Comparison of ENCODE assay signal across 8 mouse cellular contexts in the genomic region with DNA sequence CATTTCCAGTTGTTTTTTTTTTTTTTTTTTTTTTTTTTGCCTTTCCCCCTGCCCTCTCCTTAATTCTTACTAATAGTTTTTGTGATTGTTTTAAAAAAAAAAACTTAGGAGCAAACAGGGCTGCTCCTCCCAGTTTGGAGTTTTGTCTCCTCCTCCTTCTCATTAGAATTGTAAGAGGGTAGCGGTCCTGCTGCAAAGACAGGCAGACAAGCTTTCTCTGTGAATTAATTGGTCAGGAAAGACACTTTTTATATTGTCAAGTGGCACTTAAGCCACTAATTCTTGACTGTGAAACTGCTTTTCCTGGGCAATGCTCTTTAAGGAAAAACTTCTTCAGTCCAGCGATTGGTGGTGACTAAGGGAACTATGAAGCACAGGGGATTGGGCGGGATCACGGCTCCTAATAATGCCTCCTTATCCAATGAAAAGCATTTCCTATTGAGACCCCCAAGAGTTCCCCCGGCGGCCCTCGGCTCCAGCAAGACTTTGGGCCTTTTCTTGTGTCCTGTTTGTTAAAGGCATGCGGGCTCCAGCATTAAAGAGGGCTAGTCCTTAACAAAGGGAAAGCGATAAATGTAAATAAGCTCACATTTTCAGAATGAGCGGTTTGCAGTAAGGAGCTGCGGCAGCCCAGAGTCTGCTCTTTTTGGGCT. TPM values are rescaled to one million over a fixed set of nuclear protein-coding genes. Genes with fewer than 3 reads are reported as not detected.
DNase-seq lines count a peak whose midpoint lies in the region; ATAC-seq and TF ChIP-seq lines count a peak whose summit lies in the region.

TSS of gene Lpar4 (plus strand) at position 451 of the 653 bp plus-strand sequence.

- peak; percentile 8 for DNase-seq in MN1 (ENCODE audit: low spot score)
- peak; percentile 66 for DNase-seq in forebrain, embryonic 10.5 days (ENCODE audit: extremely low spot score, low spot score)
- DNase-seq in heart, postnatal 10 days: peak; percentile 41 to 45
- DNase-seq in kidney, postnatal 4 days: peak; percentile 62 to 73

- WGBS in forebrain, embryonic 10.5 days: 18% methylated on average over 11 of the region's 11 CpGs
- 13% methylated on average over 11 of the region's 11 CpGs for WGBS in stomach, embryonic 16.5 days

- H3K9me3 ChIP-seq in forebrain, embryonic 10.5 days: no peaks in the 10 kb centered on the region
- H3K9me3 ChIP-seq in stomach, embryonic 16.5 days (replicated peaks; ENCODE audit: control insufficient read depth, low read length): no peaks in the 10 kb centered on the region

- H3K79me2 ChIP-seq in C2C12 (ENCODE audit: control insufficient read depth, insufficient read depth): no peaks in the 10 kb centered on the region

- no peaks in the 10 kb centered on the region for H3K36me3 ChIP-seq in C2C12 (ENCODE audit: control insufficient read depth, insufficient read depth)
- peaks cover 7% of the 10 kb centered on the region; the same call in 1 of the 2 replicates for H3K36me3 ChIP-seq in forebrain, embryonic 10.5 days (replicated peaks)
- H3K36me3 ChIP-seq in stomach, embryonic 16.5 days (ENCODE audit: control insufficient read depth, insufficient read depth, low read length): no peaks in the 10 kb centered on the region

- peak within 1 kb of the TSS; percentile 21 for H3K4me3 ChIP-seq in C2C12 (ENCODE audit: insufficient read depth, poor library complexity, severe bottlenecking)
- peak within 1 kb of the TSS; percentile 48 for H3K4me3 ChIP-seq in forebrain, embryonic 10.5 days
- H3K4me3 ChIP-seq in stomach, embryonic 16.5 days (replicated peaks; ENCODE audit: low read length): peak within 1 kb of the TSS; percentile 52

- no peak within 1 kb of the TSS for H3ac ChIP-seq in C2C12 (ENCODE audit: control insufficient read depth, insufficient read length, low read depth)

- H3K9ac ChIP-seq in stomach, embryonic 16.5 days (ENCODE audit: low read length): peak within 1 kb of the TSS; percentile 63

- H3K4me2 ChIP-seq in stomach, embryonic 16.5 days (ENCODE audit: low read depth, low read length): peak within 1 kb of the TSS; percentile 43

- no peaks in the 10 kb centered on the region for H3K27me3 ChIP-seq in C2C12 (ENCODE audit: control insufficient read depth, insufficient read depth, insufficient read length)
- peaks cover 54% of the 10 kb centered on the region for H3K27me3 ChIP-seq in forebrain, embryonic 10.5 days (ENCODE audit: poor library complexity, severe bottlenecking)
- H3K27me3 ChIP-seq in stomach, embryonic 16.5 days (ENCODE audit: control insufficient read depth, insufficient read depth, low read length): no peaks in the 10 kb centered on the region

- TF ChIP-seq CTCF in C2C12 (IDR thresholded peaks at IDR 0.05; ENCODE audit: control insufficient read depth, insufficient read depth, insufficient read length): no peak

- intact Hi-C loops in heart, postnatal 10 days (cut with DNase I): loop anchor here (10.0 kb wide), 2 partner anchors 126 to 224 kb away; partner anchors contain the start of gene P2ry10b

- H3K27ac ChIP-seq in forebrain, embryonic 10.5 days: peak within 1 kb of the TSS; percentile 84
- peak within 1 kb of the TSS; percentile 73 for H3K27ac ChIP-seq in stomach, embryonic 16.5 days (ENCODE audit: low read length)

- ATAC-seq in megakaryocyte, adult 5-6 weeks (ENCODE audit: poor library complexity, severe bottlenecking): 0 out of 2 replicates have a peak, but pooled peaks have one; percentile 15
- ATAC-seq in stomach, embryonic 16.5 days (ENCODE audit: insufficient read depth, low FRiP score): peak; percentile 85
- ATAC-seq in activated CD4-positive, CD25-positive, alpha-beta regulatory T cell, adult 4 months: no peak

- no peaks in the 10 kb centered on the region for H3K79me3 ChIP-seq in C2C12 (ENCODE audit: low read depth)

- peaks cover 22% of the 10 kb centered on the region for H3K4me1 ChIP-seq in forebrain, embryonic 10.5 days
- H3K4me1 ChIP-seq in stomach, embryonic 16.5 days (ENCODE audit: control insufficient read depth, insufficient read depth, low read length): no peaks in the 10 kb centered on the region

TF ChIP-seq in C2C12, 6 proteins besides CTCF, POLR2A, EP300 and RAD21:
- TF ChIP-seq FOSL1 (IDR thresholded peaks at IDR 0.05; ENCODE audit: insufficient read depth, low read length, poor library complexity, severe bottlenecking) (no peak), MYOD1 (IDR thresholded peaks at IDR 0.05; ENCODE audit: control insufficient read depth, insufficient read length, low read depth) (no peak)

RNA-seq across cellular contexts. Expression of gene Lpar4, which starts in this region (rescaled TPM):
- polyA plus RNA-seq in C2C12 (2012; fragmentation: generic; extraction: Trizol): 0.26 TPM
- polyA plus RNA-seq in forebrain, embryonic 10.5 days (2016; fragmentation: Nextera tagmentation; extraction: Ambion mirVana): 10.5 and 11.1 TPM in 2 replicates
- total RNA-seq in heart, postnatal 10 days (2021): 10 to 100 TPM; 11.8 to 12.0 TPM
- not detected in 2 replicates for total RNA-seq in megakaryocyte, adult 5-6 weeks (2015)
- total RNA-seq in megakaryocyte, adult 5-6 weeks (2017): 0.11 TPM in 1 of 2 replicates, not detected in the other
- 16.8 and 18.3 TPM in 2 replicates for polyA plus RNA-seq in stomach, embryonic 16.5 days (2015; fragmentation: Nextera tagmentation; extraction: Ambion mirVana)
- under 1 TPM in 1 of 2 experiments, not detected in 1; 0.17 TPM for polyA plus RNA-seq in activated CD4-positive, CD25-positive, alpha-beta regulatory T cell, adult 4 months (2017; shearing (Covaris generic))

Comparison
In these comparisons a context has a peak if more than half of its experiments do, and no peak if none do; other contexts are left out.
1. RNA of gene Lpar4 (total RNA-seq): 11.8 to 12.0 TPM in heart, postnatal 10 days; 0.11 TPM in megakaryocyte, adult 5-6 weeks; every median in the first group is over 10 times any median in the second.
2. Peak in ATAC-seq in megakaryocyte, adult 5-6 weeks; RNA of the gene not detected or under 1 TPM.
3. DNase-seq: peak in every context shown above with its lines; median percentile 68 in kidney, postnatal 4 days; 66 in forebrain, embryonic 10.5 days; 43 in heart, postnatal 10 days; 8 in MN1.
4. Peak in every context shown above with its lines, with median percentiles within 50 percentile points of each other: H3K4me3 ChIP-seq.